Mouse (Mus musculus) liver, embryonic 14.5 days (tissue): ENCODE results near the gene Hemk1.

Experiments used
- CTCF ChIP-seq: IDR thresholded peaks from 2 replicates; pipeline ENCODE4 v1.5.1; 2016; ENCODE audit warnings: antibody characterized with exemption, low read depth, control low read depth
- EP300 ChIP-seq: IDR thresholded peaks from 2 replicates; pipeline ENCODE4 v1.6.1; 2016; ENCODE audit warnings: antibody characterized with exemption, low read depth

- TF ChIP-seq CTCF (no peak), EP300 (no peak)
Observed at GRCm38 (mm10) chr9:107360989-107361388, 22.8 kb upstream of the Hemk1 start.
